Comparison of ENCODE assay signal across 23 mouse cellular contexts in the genomic region with DNA sequence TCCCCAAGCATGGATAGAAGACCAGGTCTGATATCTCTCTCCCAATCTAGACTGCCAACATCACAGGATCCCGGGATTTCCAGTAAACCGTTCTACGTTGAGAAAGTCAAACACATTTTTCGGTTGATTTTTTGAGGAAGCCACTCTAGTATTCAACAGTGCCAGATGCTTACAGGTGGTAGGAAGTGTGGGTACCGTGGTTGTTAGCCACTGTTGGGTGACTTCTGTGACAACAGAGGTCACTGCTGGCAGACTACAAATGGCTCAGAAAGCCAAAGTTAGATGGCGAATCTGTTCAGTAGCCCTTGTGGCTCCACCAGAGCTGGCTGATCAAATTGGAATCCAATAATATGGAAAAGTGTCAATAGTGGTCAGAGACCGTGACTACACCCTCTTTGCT. TPM values are rescaled to one million over a fixed set of nuclear protein-coding genes. Genes with fewer than 3 reads are reported as not detected.
"Had no signal": no experiment of that assay in that cellular context is flagged by ENCODE, and none has a peak within 500 bp of the region (broad histone marks: within the 10 kb centered on the region; RNA-seq: fewer than 3 reads in every experiment).

No protein-coding gene starts in this region.

- H3K9ac ChIP-seq: liver, embryonic 13.5 days; lung, embryonic 14.5 days; midbrain, embryonic 15.5 days; neural tube, embryonic 12.5 days; neural tube, embryonic 15.5 days had no signal

- ATAC-seq: lung, postnatal 0 days; midbrain, embryonic 15.5 days had no signal

- H3K4me1 ChIP-seq: midbrain, embryonic 10.5 days; midbrain, embryonic 15.5 days; neural tube, embryonic 12.5 days; neural tube, embryonic 15.5 days had no signal

- H3K4me3 ChIP-seq: layer of hippocampus, adult 2 months; left cerebral cortex, adult 2 months; liver, embryonic 13.5 days; midbrain, embryonic 10.5 days; midbrain, embryonic 15.5 days; neural tube, embryonic 12.5 days; neural tube, embryonic 15.5 days had no signal

- H3K9me3 ChIP-seq: liver, embryonic 13.5 days; megakaryocyte, embryonic 14.5 days; midbrain, embryonic 10.5 days; midbrain, embryonic 15.5 days; neural tube, embryonic 12.5 days; neural tube, embryonic 15.5 days had no signal

- H3K27ac ChIP-seq: kidney, postnatal 0 days; layer of hippocampus, adult 2 months; left cerebral cortex, adult 2 months; midbrain, embryonic 10.5 days; midbrain, embryonic 15.5 days; neural tube, embryonic 12.5 days; neural tube, embryonic 15.5 days; stomach, postnatal 0 days had no signal

- H3K4me2 ChIP-seq: liver, embryonic 13.5 days; lung, embryonic 14.5 days; midbrain, embryonic 15.5 days; neural tube, embryonic 12.5 days; neural tube, embryonic 15.5 days had no signal

- DNase-seq: kidney, adult 2 months; kidney, postnatal 25 days; layer of hippocampus, adult 9-11 months; layer of hippocampus, postnatal 36 days; liver, embryonic 13.5 days; lung, embryonic 14.5 days; right cerebral cortex, adult 18-20 months; right cerebral cortex, postnatal 14 days; right cerebral cortex, postnatal 4 days; thymus, adult 2 months; thymus, postnatal 14 days; thymus, postnatal 4 days had no signal

- H3K27me3 ChIP-seq: liver, embryonic 13.5 days; megakaryocyte, embryonic 14.5 days; midbrain, embryonic 15.5 days; neural tube, embryonic 12.5 days; neural tube, embryonic 15.5 days had no signal

RNA-seq across cellular contexts. Expression of a gene that starts 56.4 kb away (rescaled TPM):
- polyA plus RNA-seq: macrophage had no signal

RNA-seq across cellular contexts. Expression of a gene that starts 57.7 kb away (rescaled TPM):
- polyA plus RNA-seq: macrophage had no signal
